Mouse (Mus musculus): Measurements from ENCODE around the gene Apol9b. TPM values are rescaled to one million over a fixed set of nuclear protein-coding genes. Genes with fewer than 3 reads are reported as not detected.

The Apol9b gene
- total and polyA plus RNA-seq, 3 experiments: not detected

DNA sequence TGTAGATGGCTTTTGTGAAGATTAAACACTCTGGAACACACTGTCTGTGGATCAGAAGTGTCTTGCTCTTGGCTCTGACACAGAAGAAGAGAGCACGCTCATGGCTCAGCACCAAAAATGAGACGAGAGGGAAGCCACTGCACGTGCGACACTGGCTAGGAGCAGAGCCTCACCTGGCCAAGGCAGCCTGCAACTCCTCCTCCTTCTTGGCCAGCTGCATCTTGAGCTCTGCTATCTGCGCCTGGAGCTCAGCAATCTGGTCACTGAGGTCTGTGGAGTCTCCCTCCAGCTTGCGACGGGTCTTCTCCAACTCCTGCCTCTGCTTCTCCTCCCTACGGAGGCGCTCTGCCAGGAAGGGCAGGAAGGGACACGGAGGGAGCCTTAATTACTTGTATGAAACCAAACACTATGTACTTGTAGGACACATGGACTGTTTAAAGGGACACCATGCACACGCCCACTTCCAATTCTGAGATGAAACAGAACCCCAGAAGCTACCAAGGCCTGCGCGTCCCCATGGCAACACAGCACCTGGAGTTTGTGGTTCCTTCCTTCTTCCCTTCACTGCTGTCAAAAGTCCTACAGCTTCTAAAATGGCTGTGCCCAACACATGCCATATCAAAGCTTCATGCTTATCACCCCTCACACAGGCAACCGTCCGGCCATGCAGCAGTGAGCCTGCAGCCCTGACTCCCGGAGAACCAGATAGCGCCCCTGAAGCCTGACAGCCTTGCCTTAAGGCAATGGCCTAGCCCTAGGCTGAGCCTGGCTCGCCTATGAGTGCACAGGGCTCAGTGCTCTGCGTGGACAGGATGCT lies 44.5 kb downstream of the Apol9b start:
- Histone ChIP-seq H3K36me3 (replicated peaks in 1 of 2; ENCODE audit: control insufficient read depth in 1 of 2, insufficient read depth in 1 of 2, low read length in 1 of 2) (peaks cover 92 to 99% of the 10 kb centered on the region in 2 experiments), H3K9ac (ENCODE audit: insufficient read depth, low read depth) (no peak overlapping the region), H3K27me3 (replicated peaks) (no peaks in the 10 kb centered on the region), H3K4me1 (ENCODE audit: control insufficient read depth in 1 of 2, insufficient read depth in 2 of 2) (peaks cover 0 to 4% of the 10 kb centered on the region in 2 experiments; a peak in 1 of 4 replicates), H3K4me2 (ENCODE audit: insufficient read depth, low read depth, poor library complexity, severe bottlenecking) (no peak overlapping the region), H3K4me3 (replicated peaks in 1 of 3; ENCODE audit: low read depth in 2 of 3, low read length in 2 of 3, poor library complexity in 1 of 3) (no peak overlapping the region), H3K9me3 (replicated peaks; ENCODE audit: low read length) (no peaks in the 10 kb centered on the region), H3K79me2 (replicated peaks; ENCODE audit: control insufficient read depth, extremely low read depth, insufficient read depth, poor library complexity, severe bottlenecking) (no peaks in the 10 kb centered on the region), H3K27ac (ENCODE audit: insufficient read depth, low read depth) (no peak overlapping the region; the same call in 1 of the 2 replicates)
- no peak for TF ChIP-seq GABPA (IDR thresholded peaks at IDR 0.05; ENCODE audit: insufficient replicate concordance, low read depth, low read length)
- no peak for TF ChIP-seq POLR2A (IDR thresholded peaks at IDR 0.05; ENCODE audit: low read depth, low read length)
- no peak for TF ChIP-seq ELF1 (IDR thresholded peaks at IDR 0.05; ENCODE audit: low read depth, low read length)
- TF ChIP-seq SIN3A (IDR thresholded peaks at IDR 0.05; ENCODE audit: low read length): no peak
- TF ChIP-seq USF2 (conservative IDR thresholded peaks at IDR 0.05; ENCODE audit: low read depth, low read length): no peak
- no peak for TF ChIP-seq TCF12 (IDR thresholded peaks at IDR 0.05; ENCODE audit: low read depth, low read length)
- no peak for TF ChIP-seq JUND (conservative IDR thresholded peaks at IDR 0.05; ENCODE audit: low read depth, low read length)
- in situ Hi-C loops (cut with MboI; ENCODE audit: low pct_ligation_motif_present, low pct_unique_long_range_greater_than_20kb, low sequenced_read_pairs) (loop anchor here (10.0 kb wide), 1 partner anchor 141 kb away; no protein-coding TSS in a partner anchor), dilution Hi-C loops (cut with MboI; ENCODE audit: extremely low pct_ligation_motif_present, extremely low pct_unique_long_range_greater_than_20kb, low sequenced_read_pairs) (no loop called here)
- no peak for DNase-seq (ENCODE audit: extremely low read depth)

DNA sequence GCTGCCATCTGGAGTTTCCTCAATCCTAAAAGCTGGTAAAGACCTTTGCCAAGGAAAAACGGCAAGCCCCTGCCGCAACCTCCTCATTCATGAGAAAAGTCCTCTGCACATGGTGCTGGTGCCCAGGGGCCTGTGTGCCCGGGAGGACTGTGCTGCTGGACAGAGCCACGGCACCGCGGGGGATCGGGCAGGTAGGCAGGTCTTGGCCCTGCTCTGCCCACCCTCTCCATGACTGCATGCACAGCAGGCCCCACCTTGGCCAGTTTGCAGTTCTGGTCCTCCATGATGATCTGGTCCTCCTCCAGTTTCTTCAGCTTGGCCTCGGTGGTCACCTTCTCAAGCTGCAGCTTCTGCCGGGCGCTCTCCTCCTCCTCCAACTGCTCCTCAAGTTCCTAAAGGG lies 45.5 kb downstream of the Apol9b start:
- H3K36me3 ChIP-seq (replicated peaks in 1 of 2; ENCODE audit: control insufficient read depth in 1 of 2, insufficient read depth in 1 of 2, low read length in 1 of 2): peaks cover 92 to 99% of the 10 kb centered on the region in 2 experiments
- no peak overlapping the region for H3K27ac ChIP-seq (ENCODE audit: insufficient read depth, low read depth)

More for the DNA sequence above, 45.5 kb downstream of the Apol9b start:
- no peak for TF ChIP-seq MEF2A (IDR thresholded peaks at IDR 0.05; ENCODE audit: borderline replicate concordance, low read depth, low read length)
- TF ChIP-seq ZNF384 (IDR thresholded peaks at IDR 0.05; ENCODE audit: low read depth, low read length): no peak
- TF ChIP-seq JUND (conservative IDR thresholded peaks at IDR 0.05; ENCODE audit: low read depth, low read length): no peak
- no peak for TF ChIP-seq RAD21 (IDR thresholded peaks at IDR 0.05; ENCODE audit: low read depth, low read length)
- TF ChIP-seq MAFK (IDR thresholded peaks at IDR 0.05; ENCODE audit: insufficient replicate concordance, low read length): no peak
- TF ChIP-seq ZKSCAN1 (IDR thresholded peaks at IDR 0.05; ENCODE audit: borderline replicate concordance, low read depth, low read length): no peak
- no peak for TF ChIP-seq KAT2A (IDR thresholded peaks at IDR 0.05; ENCODE audit: insufficient replicate concordance, low read length)
- no peak for TF ChIP-seq CTCF (conservative IDR thresholded peaks at IDR 0.05 in 1 of 2, IDR thresholded peaks at IDR 0.05 in 1 of 2; ENCODE audit: low read depth in 2 of 2, low read length in 2 of 2)
- no peak for TF ChIP-seq TCF12 (IDR thresholded peaks at IDR 0.05; ENCODE audit: low read depth, low read length)
- TF ChIP-seq RCOR1 (conservative IDR thresholded peaks at IDR 0.05; ENCODE audit: low read depth, low read length): no peak
- no peak for TF ChIP-seq CHD2 (IDR thresholded peaks at IDR 0.05; ENCODE audit: low read length)
- no peak for TF ChIP-seq UBTF (IDR thresholded peaks at IDR 0.05; ENCODE audit: low read depth, low read length)
- no peak for TF ChIP-seq BHLHE40 (IDR thresholded peaks at IDR 0.05; ENCODE audit: low read depth, low read length)
- no peak for TF ChIP-seq SIN3A (IDR thresholded peaks at IDR 0.05; ENCODE audit: low read length)
- no peak for TF ChIP-seq EP300 (IDR thresholded peaks at IDR 0.05; ENCODE audit: low read length)
- no peak for TF ChIP-seq HCFC1 (IDR thresholded peaks at IDR 0.05; ENCODE audit: low read depth, low read length)
- no peak for TF ChIP-seq MXI1 (IDR thresholded peaks at IDR 0.05; ENCODE audit: low read depth, low read length)
- Histone ChIP-seq H3K4me1 (ENCODE audit: control insufficient read depth in 1 of 2, insufficient read depth in 2 of 2) (peaks cover 0 to 4% of the 10 kb centered on the region in 2 experiments; a peak in 1 of 4 replicates), H3K9me3 (replicated peaks; ENCODE audit: low read length) (no peaks in the 10 kb centered on the region), H3K27me3 (replicated peaks) (no peaks in the 10 kb centered on the region), H3K9ac (ENCODE audit: insufficient read depth, low read depth) (no peak overlapping the region), H3K79me2 (replicated peaks; ENCODE audit: control insufficient read depth, extremely low read depth, insufficient read depth, poor library complexity, severe bottlenecking) (no peaks in the 10 kb centered on the region), H3K4me2 (ENCODE audit: insufficient read depth, low read depth, poor library complexity, severe bottlenecking) (no peak overlapping the region), H3K4me3 (replicated peaks in 1 of 3; ENCODE audit: low read depth in 2 of 3, low read length in 2 of 3, poor library complexity in 1 of 3) (no peak overlapping the region)
- DNase-seq (ENCODE audit: extremely low read depth): no peak
- dilution Hi-C loops (cut with MboI; ENCODE audit: extremely low pct_ligation_motif_present, extremely low pct_unique_long_range_greater_than_20kb, low sequenced_read_pairs): no loop called here
- in situ Hi-C loops (cut with MboI; ENCODE audit: low pct_ligation_motif_present, low pct_unique_long_range_greater_than_20kb, low sequenced_read_pairs): loop anchor here (10.0 kb wide), 1 partner anchor 140 kb away; no protein-coding TSS in a partner anchor
